Mouse (Mus musculus): ENCODE measurements around the gene Tspo2. TPM values are rescaled to one million over a fixed set of nuclear protein-coding genes. Genes with fewer than 3 reads are reported as not detected.

The Tspo2 gene
- total RNA-seq, 2 experiments from 2014 or later = 0.93 TPM; not detected in 1

DNA sequence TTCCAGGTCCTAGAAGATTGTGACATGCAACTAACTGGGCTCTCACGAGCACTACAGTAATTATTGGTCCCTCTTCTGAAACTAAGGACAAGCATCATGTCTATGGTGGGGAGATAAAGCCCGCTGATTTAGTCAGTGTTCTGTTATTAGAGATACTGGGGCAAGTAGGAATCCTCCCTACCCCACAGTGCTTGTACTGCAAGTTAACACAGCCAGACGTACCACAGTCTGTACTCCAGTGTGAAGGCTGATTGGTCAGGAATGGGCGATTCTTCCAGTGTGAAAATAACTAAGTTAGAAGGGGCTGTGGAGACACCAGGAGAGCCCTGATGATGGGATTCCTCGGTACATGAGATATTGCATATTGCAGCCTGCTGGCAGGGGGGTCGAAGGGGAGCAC is 33.8 kb downstream of the Tspo2 start:
- DNase-seq = no peak

DNA sequence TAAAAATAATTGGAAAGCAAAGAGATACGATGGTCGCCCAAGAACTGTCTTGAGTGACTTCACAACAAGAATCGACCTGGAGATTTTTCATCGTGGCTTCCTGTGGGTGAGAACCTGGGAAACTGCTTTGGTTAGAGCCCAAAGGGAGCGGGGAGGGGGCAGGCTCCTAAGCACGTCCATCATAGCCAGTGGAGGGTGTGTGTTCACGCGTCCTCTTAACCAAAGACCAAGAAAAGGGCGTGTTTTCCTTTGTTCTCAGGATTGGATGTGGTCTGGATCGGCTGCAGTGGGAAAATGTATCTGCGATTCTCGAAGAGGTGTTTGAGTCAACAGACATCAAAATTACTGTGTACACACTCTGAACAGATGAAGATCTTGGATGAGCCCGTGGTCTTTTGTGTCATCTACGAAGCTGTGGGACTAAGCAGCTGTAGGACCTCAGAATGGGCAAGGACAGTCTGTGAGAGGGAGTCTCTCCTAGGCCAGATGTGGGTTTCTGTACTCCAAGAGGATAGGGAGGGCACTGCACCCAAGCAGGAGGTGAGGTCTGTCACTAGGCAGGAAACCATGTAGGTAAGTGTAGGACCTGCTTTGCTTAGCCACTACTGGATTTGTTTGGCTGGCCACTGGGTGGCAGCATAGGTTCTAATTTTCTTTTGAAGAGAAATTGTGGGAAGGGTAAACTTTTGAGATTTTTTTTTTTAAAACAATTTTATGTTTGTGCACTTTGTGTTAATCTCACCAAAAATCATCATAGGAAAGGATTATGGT is 34.7 kb downstream of the Tspo2 start:
- DNase-seq = peak; percentile 62

DNA sequence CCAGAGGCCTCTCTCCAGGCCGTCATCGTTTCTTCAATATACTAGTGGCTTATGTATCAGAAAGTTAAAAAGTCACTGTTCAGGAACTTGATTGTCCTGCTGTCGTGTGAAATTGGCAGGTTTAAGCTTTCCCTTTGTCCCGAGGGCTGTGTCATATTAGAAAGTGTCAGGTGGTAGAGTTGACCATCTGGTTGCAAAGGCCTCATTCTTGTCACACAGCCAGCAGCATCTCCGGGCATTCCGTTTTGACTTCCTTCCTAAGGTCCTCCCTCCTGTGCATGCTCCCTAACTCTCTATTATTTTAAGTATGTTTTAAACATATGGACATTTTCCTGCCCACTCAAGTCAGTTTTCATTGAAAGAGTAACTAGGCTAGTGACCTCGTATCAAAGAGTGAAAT is 35.3 kb downstream of the Tspo2 start:
- DNase-seq = no peak

DNA sequence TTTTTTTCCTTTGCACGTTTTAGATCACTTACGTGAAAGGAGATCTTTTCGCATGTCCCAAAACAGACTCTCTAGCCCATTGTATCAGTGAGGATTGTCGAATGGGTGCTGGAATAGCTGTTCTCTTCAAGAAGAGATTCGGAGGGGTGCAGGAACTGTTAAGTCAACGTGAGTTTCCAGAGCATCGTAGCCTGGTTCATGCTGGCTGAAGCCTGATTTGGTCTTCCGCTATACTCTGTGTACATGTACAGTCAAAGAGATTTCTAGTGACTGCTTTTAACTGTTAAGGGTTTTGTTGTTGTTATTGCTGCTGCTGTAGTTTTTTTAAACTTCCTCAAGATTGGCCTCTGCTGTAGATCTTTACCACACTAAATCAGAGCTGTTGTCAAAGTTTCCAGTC is 40.1 kb downstream of the Tspo2 start:
- DNase-seq = no peak

DNA sequence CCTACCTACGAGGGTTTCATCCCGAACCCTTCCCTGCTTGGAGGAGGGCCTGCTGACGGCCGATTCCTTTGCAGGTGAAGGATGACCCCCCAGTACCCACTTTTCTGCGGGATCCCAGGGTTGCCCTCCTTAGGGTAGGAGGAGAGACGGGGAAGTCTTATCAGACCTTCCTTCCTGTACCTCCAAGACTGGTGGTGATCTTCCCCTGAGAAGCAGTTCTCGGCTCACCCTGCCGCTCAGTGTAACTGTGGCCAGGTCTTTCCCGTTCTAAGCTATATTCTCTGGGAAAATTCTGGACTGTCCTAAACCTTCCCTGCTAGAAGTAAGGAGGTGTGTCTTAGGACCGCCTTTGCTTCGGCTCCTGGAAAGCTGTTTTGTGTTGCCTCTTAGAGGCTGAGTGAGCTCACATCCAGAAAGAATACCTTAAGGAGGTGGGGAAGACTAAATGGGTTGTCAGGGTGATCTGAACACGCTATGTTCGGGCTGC is 41.0 kb downstream of the Tspo2 start:
- no peak for DNase-seq

DNA sequence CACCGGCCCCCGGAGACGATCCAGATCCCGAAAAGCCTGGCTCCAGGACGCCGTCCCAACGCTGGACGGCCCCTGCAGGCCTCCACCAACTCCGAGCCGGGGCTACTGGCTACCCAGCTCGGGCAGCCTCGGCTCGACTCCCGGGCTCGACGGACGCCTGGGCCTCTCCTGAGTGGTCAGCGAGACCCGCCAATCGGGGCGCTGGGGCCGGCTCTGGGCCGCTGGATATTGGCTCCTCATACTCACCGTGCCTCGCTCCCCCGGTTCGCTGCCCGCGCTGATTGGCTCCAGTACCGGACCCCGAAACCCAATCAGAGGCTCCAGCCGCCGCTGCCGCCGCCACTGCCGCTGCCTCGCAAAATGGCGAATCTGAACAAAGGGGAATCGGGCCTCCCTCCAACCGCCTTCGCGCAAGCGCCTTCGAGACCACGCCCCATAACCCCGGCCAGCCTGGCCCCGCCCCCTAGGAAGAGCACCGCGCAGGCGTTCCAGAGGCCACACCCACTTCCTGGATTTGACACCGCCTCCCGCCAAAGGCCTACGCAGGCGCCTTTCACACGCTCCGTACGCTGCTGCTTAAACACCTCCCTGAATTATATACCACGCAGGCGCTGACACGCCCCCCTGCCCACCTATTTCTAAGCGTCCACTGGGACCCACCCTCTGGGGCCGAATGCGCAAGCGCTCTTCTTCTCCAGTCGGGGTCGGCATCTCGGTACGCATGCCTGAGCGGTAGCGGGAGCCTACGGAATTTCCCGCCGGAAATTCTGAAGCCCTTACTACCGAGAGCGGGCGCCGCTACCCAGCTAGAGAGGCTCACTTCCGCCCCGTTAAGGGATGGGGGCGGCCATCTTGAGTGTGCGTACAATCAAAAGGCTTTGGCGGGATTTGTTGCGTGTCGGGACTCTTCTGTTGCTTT is 41.7 kb downstream of the Tspo2 start, which contains the start of the genes Nfya and Oard1:
TSS of gene Nfya (minus strand) at position 527 of the 919 bp plus-strand sequence.
TSS of gene Oard1 (plus strand) at position 635 of the 919 bp plus-strand sequence.
- peak; percentile 100 for DNase-seq

DNA sequence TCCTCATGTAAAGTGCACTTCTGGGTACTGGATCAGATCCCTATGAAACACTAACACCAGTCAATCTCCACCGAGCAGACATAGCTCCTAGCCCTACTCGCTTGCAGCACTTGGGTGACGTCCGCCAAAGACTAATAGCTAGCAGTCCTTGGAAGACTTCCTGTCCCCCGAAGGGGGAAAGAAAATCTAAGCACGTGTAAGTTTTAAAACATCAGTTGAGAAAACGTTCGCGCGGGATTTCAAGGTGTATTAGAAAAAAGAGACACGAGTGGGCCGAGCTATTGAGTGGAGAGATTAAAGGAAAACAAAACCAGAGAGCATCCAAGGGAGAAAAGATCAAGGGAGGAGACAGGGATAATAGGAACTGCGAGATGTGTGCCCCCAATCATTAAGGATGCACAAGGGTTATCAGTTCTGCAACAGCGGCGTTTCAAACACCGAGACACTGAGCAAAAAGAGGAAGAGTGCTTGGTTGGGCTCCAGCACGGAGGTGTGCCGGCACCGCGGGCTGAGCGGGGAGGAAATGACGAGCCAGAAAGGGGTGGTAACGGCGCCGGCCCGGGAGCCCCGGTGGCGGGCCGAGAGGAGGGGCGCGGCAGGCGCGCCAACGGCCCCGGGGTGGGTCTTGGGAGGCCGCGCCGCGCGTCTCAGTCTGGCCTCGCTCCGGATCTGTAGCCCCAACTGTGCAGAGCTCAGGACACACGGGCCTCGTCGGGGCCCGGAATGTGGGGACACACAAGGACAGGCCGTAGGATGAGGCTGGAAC is 42.6 kb downstream of the Tspo2 start:
- peak; percentile 74 for DNase-seq

DNA sequence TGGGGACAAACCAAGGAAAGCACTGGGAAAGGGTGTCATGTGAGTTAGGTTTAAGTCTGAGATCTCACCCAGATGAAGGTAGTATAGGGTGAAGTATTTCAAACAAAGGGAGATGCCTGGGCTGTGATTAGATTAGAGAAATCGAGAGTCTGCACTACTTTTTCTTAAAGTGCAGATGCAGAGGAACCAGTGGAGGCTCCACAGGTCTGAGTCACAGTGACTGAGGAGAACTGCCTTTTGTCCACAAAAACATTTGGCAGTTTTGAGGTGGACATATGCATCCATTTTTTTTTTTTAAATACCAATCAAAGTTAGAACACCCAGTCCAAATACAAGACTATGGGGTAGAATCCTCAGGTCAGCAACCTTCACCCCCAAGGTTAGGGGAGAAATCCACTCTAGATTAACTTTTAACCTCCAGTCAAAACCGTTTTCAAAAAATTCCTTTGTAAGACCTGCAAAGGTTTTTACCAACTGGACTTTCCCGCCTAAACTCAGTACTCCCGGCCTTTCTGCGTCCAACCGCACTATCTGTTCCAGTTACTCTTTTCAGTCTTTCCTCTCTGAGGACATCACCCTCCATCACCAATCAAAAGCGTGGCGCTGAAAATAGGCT is 43.3 kb downstream of the Tspo2 start:
- no peak for DNase-seq

DNA sequence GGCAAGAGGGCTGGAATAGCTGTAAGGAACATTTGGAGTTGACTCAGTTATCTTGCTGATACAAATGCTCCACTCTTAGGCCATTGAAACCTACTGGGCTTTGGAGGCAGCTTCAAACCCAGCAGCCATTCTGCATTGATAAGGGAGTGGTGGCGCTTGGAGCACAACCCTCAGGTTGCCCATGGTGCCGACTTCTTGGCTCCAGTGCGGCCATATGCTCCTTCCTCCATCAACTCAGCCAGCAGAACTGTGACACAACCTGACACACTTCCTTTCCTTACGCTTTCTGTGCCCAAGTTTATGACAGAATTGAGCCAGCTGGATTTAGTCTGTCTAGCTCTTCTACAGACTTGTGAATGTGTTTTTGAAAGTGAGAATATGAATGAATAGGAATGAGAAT is 44.2 kb downstream of the Tspo2 start:
- DNase-seq = no peak

DNA sequence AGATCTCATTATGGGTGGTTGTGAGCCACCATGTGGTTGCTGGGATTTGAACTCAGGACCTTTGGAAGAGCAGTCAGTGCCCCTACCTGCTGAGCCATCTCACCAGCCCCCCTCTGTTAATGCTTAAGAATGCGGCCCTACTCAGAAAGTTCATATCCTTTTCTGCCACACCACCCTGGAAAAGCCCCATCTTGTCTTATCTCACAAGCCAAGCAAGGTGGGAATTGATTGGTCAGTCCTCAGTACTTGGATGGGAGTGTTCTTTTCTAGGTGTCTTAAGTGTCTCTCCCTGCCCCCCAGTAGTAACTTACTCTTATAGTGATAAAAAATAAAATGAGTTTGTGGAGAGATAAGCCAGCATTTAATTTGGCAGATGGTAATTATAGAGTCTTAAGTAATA is 46.6 kb downstream of the Tspo2 start:
- no peak for DNase-seq

DNA sequence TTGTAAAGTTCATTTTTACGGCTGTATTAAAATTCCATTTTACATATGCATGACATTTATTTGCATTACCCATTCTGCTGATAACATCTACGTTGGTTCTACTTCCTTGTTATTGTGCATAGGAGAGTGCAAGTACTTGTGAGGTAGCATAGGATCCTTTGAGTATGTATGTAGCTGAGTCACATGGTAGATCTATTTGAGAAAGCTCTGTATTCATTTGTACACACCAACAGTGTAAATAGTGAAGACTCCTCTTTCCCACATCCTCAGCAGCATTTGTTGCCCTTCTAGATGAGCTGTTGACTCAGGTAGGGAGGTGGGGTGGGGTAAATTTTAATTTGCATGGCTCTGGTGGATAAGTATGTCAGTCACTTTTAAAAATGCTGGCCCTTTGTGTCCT is 47.5 kb downstream of the Tspo2 start:
- DNase-seq = no peak

DNA sequence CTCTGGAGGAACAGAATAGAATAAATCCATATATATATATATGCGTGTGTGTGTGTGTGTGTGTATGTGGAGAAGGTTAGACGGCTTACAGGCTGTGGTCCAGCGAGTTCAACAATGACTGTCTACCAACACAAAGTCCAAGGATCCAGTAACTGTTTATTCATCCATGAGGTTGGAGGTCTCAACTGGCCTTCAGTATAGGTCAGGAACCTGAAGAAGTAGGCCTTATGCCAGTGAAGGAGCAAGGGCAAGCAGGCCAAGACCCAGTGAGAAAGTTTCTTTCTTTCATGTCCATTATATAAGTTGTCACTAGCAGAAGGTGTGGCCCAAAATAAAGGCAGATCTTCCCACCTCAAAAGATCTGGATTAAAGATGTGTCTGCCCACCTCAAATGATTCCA is 48.6 kb downstream of the Tspo2 start:
- no peak for DNase-seq

DNA sequence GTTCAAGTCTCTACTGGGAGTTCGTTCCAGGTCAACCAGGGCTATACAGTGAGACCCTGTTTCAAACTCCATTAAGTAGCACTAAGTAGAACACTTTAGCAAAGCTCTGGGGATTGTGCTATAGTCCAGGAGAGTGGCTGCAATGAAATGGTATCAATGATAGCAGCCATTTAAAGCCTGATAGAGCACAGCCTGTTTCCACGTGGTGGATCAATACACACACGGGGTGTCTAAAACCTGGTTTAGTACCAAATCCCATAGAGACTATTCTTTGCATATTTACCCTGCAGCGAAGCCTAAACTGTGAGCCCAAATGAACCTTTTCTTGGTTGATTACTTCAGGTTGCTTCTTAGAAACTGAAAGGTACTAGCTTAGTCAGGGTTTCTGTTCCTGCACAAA is 49.6 kb downstream of the Tspo2 start:
- no peak for DNase-seq

Other genes starting within 250 kb of the Tspo2 start
- under 1 TPM in 1 of 2 experiments, not detected in 1; 0.11 TPM for gene Trem1, start 218.8 kb downstream of the Tspo2 start, total RNA-seq (2021)
- gene Trem3, start 203.7 kb downstream of the Tspo2 start, total RNA-seq (2021) = under 1 TPM in 1 of 2 experiments, not detected in 1; 0.27 TPM
- under 1 TPM in 1 of 2 experiments, not detected in 1; 0.36 TPM for gene Treml4, start 187.2 kb downstream of the Tspo2 start, total RNA-seq (2021)
- under 1 TPM in 1 of 2 experiments, not detected in 1; 0.18 TPM for gene Treml2, start 152.0 kb downstream of the Tspo2 start, total RNA-seq (2021)
- gene B430306N03Rik, start 135.4 kb downstream of the Tspo2 start, total RNA-seq (2021) = under 1 TPM; 0.05 to 0.34 TPM
- 1 to 10 TPM; 1.4 to 1.8 TPM for gene Trem2, start 105.1 kb downstream of the Tspo2 start, total RNA-seq (2021)
- gene Treml1, start 91.6 kb downstream of the Tspo2 start, total RNA-seq (2021) = not detected
- 10 to 100 TPM; 11.3 to 19.2 TPM for gene Nfya, start 41.6 kb downstream of the Tspo2 start, total RNA-seq (2021)
- 10 to 100 TPM in 1 of 2 experiments, 1 to 10 TPM in 1; 9.8 to 11.4 TPM for gene Oard1, start 41.5 kb downstream of the Tspo2 start, total RNA-seq (2021)
- gene Apobec2, start 18.6 kb downstream of the Tspo2 start, total RNA-seq (2021) = 100 to 1,000 TPM; 515 to 520 TPM
- gene Unc5cl, start 3.4 kb upstream of the Tspo2 start, total RNA-seq (2021) = not detected

Measured in gastrocnemius, postnatal 10 days (tissue).